Mouse (Mus musculus) layer of hippocampus, postnatal 14 days (tissue): ENCODE results near the gene Kcne1. TPM values are rescaled to one million over a fixed set of nuclear protein-coding genes. Genes with fewer than 3 reads are reported as not detected.

Experiments used
- DNase-seq, 2 experiments: peaks; one replicate each; pipeline ENCODE4 v3.0.0; 2021 to 2022; ENCODE audit warnings: low spot score in 2 of 2, mixed read lengths in 1 of 2
- total RNA-seq, 2 experiments: library from RNA; stranded (reverse); gene quantifications; 2 replicates each; pipeline ENCODE4 v1.2.3; 2021

The Kcne1 gene
- total RNA-seq, 2 experiments from 2014 or later, result not detected

DNA sequence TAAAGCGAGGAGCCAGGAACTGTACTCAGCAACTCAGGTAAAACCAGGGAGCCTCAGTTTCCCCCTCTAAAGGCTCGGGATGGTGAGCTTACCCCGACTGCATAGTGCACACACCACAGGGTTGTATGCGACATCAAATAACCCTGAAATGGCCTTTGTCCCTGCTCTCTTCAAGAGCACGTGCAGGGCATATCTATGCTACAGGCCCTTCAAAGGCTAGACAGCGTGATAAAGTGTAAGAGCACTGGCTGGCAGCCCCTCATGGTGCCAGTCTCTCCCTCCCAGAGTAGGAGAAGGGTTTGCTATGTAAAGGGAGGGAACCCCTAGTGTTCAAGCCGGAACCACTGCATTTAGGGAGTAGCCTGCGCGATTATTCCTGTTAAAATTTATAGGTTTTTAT lies 2.2 kb downstream of the Kcne1 start:
- no peak for DNase-seq

DNA sequence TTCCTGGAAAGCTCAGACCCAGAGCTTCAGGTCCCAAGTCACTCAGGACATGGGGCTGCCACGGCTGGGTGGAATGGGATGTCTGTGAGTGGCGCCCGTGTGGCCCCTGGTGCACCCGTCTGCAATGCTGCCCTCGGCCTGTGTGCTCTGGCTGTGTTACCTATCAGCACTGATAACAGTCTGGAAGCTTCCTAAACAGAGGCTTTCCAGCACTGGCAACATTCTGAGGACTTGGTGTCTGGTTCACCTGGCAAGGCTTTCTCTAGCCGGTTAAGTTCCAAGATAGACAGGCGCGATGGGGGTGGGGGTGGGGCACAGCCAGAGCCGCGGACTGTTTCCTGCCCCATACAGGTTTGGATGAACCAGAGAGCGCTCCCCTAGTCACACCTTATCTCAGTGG lies 3.3 kb downstream of the Kcne1 start:
- no peak for DNase-seq

DNA sequence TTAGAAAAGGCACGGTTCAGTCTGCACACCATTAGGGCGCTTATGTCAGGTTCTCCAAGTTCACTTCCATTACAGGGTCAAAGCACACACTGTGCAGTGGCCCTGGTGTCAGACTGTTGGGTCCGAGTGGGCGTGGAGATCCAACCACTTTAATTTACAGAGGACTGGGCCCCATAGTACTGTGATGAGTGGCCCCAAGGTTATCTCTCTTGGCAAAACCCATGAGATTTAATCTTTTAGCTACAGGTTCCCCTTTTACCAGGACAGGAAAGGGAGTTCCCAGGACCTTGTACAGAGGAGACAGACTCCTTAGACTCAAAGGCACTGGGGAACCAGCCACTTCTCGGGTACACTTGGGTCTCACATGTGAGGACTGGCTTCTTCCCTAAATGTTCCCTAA lies 3.9 kb downstream of the Kcne1 start:
- no peak for DNase-seq

DNA sequence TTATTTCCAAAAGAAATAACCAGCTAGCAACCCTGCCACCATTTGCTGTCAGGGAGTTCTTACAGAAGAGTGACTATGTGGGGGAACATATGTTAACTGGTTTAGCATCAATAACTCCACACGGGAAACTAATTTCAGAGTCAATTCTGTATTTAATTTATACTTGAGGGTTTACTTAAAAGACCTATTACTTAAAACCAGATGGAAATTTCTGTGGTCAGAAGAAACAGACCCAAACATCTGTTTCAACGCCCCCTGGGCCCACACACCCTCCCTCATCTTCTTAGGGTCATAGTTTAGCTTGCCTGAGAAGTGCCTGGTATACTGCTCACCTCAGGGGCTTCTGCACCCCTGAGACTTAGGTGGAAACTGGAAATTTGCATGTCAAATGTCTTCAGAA lies 5.4 kb downstream of the Kcne1 start:
- no peak for DNase-seq

DNA sequence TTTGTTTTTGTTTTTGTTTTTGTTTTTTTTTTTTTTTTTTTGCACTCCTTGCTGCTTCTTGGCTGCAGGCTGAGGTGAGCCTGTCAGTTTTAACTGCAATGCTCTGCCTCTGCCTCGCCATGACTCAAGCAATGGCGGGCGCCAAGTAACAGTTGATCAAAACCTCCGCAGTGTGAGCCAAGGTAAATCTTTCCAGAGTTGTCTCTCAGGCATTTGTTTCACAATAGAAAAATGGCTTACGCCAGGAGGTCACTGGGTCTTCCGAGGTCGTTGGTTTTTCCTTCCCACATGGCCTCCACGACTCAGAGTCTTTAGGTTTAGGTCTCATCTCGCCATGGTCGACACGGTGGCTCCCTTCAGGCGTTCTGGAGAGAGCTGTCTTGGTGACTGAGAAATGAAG lies 6.0 kb downstream of the Kcne1 start:
- DNase-seq, result no peak

DNA sequence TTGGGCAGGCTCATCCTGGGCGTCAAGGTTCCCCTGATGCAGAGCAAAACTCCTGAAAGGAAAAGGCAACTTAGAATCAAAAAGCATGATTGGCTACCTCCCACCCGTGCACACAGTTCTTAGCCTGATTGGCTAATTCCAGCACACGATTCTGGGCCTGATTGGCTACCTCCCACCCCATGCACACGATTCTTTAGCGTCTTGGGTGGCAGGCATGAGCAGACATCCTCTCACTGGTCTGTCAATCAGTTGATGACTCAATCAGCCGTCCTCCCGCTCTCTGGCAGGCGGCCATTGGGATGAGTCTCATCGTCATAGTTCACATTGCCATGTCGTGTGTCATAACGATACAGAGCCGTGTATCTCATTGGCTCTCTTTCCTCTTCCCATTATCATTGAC lies 10.3 kb downstream of the Kcne1 start:
- DNase-seq, result no peak

DNA sequence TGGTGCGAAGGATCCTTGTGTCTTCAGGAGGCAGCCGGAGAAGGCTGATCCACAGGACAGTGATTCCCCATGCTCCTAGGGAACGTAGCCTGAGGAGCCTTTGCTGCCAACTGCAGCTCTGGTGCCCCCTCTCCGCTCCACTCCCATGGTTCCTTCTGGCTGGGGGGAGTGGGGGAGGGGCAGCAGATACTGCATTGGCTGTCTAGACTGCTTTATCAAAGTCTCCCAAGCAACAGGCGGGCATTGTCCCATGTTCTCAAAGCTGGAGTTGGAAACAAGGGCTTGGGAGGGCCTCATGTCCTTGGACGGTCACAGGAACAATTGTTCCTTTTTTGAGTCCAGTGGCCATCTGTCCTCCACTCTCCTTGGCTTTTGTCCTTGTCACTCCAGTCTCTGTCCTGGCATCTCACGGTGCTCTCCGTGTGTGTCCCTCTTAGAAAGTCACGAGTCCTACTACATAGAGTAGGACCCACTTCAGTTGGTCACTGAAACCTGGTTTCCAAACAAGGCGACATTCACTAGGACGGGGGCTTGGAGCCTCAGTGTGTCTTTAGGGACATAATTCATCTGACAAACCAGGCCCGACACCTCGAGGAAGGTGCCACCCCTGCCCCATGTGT lies 12.9 kb downstream of the Kcne1 start:
- no peak for DNase-seq

DNA sequence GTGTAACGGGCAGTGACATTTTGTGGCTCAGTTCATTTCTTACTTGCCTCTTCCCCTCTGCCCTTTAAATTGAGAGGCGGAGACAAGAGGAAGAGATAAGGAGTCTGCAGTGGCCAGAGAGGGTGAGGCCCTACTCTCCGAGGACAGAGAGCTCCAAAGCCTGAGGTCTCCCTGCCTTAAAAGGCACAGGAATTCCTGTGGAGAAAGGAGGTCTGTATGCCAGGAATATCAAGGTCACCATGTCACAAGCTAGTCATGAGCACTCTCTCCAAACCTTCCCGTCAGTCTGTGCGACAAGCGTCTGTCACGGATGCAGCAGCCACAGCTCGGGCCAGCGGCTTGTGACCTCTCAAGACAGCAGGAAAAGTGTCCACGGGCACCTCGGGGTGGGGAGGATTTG lies 14.1 kb downstream of the Kcne1 start:
- no peak for DNase-seq

DNA sequence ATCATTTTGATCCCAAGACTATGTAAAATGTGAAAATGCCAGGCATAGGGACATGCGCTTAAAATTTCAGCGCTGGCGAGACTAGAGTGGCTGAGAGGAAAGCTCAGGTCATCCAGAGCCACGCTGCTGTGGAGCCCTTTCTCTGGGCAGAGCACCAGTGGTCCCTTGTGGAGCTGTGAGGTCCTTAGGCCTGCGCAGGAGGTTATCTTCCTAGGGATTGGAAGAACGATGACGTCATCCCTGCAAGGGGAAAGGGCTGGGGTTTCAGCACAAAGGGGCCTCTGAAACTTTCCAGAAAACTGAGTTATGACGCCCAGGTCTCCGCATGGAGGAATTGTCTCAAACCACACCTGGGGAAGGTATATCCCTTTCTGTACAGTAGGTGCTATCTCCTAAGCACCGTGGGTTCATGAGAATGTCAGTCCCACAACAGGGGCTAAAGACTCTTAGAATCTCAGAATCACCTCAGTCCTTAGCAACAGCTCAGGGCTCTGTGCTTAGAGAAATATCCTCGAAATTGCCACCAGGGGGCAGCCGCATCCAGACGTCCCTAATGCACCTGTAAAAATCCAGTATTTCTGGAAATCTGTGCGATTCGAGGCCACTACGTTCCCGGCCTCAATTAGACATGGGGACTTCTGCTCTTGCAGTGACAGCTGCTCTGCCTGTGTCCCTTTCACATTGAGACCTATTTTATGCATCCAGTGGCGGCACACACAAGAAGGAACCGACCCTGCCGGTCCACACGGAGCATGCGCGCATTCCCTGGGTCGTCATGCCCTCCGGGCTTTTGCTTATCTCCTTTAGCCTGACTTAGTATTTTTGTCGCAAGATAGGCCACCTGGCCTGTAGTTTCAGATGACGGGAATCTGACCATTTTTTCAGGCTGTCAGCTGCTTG lies 18.4 kb downstream of the Kcne1 start:
- DNase-seq, result peak; percentile 68 to 75

DNA sequence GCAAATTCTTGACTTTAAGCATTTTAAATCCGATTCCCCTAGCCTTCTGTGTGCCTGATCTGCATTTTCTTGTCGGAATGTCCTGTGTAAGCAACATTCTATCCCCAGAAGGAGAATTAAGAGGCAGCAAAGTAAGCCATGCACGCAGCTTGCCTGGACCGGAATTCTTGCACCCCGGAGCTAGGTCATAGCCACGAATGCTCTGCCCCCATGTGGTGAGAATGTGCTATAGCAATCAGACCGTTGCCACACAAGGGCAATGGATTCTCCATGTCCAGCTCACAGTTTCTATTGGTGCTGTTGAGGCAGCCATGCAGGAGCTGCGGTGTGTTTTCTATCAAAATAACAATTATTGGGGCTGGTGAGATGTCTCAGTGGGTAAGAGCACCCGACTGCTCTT lies 23.0 kb downstream of the Kcne1 start:
- peak; percentile 56 to 78 for DNase-seq

DNA sequence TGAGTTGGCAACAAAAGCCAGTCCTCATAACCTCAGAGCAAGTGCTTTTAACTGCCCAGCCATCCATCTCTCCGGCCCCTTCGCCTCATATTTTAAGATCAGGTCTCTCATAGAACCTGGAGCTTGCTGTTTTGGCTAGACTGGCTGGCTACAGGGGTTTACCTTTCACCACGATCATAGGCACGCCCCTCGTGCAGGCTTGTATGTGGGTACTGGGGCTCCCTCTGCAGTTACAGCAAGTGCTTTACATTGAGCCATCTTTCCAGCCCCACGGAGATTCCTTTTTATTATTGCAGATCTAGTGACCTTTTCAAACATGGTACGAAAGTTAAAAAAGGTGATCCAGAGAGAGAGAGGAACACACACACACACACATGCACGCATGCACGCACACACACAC lies 24.7 kb downstream of the Kcne1 start:
- no peak for DNase-seq

DNA sequence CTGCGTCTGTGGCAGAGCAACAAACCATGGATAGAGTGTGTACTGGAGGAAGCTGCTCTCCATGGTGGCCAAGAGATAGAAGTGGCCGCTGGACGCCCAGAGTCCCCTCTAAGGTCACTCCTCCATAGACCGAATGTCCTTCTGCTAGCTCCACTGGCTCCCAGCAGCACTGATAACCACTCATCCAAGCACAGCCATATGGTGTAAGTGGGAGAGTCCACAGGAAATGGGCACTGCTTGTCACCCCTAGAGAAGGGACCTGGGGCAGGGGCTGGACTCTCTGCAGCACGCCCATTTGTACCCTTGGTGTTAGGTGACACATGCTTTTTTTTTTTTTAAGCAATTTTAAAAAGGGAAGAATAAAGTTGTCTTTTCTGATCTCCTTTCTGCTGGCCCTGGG lies 28.3 kb downstream of the Kcne1 start:
- no peak for DNase-seq

DNA sequence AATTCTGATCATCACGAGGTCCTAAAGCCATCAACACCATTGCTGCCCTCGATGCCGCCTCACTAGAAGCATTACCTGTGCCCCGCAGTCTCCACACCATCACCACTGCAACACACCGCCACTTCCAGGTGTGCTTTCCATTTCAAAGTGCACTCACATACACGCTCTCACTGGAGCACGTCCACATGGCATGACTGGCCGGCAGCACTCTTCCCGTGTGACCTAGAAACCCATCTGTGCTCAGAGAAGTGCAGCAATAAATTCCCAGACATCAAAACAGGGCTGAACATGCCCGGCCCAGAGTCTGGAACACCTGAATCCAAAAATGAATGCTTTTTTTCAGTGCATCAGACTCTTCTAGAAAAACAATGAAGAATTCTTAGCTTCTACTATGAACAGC lies 31.4 kb downstream of the Kcne1 start:
- no peak for DNase-seq

DNA sequence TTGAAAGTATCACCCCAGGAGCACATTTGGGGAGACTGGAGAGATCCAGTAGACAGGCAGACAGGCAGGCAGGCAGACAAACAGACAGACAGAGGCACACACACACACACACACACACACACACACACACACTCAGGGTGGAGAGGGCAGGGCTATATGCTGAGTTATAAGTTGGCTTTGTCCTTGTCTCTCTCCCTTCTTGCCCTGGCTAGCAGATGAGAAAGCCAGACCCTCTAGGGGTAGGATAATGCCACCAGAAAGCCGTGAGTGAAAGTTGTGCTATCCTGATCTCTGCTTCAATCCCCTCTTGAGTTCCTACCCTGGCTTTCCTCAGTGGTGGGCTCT lies 34.2 kb downstream of the Kcne1 start:
- no peak for DNase-seq

DNA sequence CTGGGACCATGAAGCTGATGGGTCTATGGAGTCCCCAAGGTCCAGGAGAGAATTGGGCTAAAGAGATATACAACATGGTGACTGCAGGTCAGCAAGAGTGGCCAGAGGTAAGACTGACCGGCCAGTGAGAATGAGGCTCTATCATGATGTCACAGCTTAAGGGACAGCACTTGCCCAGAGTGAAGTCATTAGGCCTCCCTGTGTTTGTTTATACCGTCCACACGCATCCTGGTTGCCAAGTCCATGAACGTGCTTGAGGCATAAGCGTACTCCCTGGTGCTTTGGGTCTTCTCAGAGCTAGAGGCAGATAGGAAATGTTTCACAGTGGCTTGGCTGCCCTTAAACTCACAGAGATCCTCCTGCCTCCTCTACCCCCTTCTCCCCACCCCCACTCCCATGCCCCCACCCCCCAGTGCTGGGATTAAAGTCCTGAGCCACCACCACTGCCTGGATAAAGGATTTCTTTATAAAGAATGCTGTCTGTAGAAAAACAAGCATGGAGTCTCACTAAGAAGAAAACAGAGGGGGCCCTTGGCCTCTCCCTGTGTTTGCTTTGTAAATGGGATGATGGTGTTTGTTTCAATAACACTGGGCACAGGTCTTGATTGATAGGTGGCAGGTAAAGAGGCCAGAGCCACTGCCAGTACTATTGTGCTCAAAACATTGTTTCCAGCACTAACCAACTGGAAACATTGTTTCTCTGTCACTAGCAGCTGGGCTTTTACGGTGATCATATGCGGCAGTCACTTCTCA lies 34.8 kb downstream of the Kcne1 start:
- no peak for DNase-seq

DNA sequence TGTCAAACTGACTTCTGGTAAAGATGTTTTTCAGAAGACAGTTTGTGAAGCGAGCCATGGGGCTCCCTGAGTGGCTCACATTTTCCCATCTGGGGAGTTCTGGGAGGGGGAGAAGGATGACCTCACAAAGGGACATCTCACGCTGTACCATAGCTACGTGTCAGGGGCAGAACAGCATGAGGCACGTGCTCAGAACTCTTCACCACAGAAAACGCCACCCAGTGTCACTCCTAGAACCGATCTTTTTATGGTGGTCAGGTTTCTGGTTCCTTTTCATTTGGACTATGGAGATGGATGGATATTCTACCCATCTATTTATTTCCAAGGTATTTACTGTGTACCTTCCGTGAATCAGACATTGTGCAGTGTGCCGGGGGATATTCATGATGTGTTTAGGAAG lies 37.9 kb downstream of the Kcne1 start, which contains the start of gene Fam243:
Fam243 (minus strand) TSS at position 101 of the 400 bp plus-strand sequence.
- DNase-seq, result no peak

DNA sequence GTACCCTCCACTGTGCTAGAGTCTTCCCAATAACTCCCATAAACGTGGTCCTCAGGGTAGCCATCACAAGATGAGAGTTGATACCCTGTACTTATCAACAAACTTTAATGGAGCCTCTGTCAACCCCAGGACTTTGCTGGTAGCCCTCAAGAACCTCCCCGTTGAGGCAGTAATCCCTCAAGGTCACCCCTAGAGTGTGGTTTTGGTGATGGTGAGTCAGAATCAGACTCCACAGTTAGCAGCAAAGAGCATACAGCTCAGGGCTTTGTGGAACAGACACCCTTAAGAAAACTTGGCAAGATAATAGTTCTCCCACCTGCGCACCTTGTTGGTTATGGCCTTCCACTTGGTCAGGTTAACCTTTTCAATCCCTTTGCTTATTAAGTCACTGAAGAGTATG lies 38.9 kb downstream of the Kcne1 start:
- no peak for DNase-seq

DNA sequence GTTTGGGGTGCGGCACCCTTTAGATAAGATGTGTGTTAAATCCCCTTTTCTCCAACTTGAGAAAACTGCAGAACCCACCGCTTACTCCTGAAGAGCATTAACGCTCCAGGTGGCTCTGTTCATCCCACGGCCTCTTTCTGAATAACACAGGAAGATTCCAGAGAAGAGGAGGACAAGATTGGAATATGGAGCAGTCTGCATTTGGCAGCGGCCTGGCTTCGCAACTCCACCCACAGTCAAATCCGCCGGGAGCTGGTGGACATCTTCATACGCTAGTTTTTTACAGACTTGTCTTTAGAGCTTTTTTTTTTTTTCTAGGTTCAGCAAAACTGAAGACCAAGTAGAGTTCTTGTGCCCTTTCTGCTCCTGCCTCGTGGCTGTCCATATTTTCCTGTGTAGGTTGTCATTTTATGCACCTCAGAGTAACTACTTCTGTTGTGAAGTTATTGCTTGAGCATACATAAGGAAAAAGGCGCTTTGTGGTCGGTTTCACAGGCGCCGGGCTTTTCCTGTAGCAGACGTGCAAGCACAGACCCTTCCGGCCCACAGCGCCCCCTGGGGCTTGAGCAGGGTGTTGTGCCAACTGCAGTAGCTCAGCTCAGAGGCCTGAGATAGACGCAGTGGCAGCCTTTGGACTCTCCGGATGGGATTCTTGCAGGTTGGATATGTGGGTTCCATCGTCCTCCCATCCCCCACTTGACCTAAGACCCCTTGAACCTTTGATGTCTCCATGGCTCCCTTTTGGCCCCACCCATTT lies 39.7 kb downstream of the Kcne1 start:
- no peak for DNase-seq

DNA sequence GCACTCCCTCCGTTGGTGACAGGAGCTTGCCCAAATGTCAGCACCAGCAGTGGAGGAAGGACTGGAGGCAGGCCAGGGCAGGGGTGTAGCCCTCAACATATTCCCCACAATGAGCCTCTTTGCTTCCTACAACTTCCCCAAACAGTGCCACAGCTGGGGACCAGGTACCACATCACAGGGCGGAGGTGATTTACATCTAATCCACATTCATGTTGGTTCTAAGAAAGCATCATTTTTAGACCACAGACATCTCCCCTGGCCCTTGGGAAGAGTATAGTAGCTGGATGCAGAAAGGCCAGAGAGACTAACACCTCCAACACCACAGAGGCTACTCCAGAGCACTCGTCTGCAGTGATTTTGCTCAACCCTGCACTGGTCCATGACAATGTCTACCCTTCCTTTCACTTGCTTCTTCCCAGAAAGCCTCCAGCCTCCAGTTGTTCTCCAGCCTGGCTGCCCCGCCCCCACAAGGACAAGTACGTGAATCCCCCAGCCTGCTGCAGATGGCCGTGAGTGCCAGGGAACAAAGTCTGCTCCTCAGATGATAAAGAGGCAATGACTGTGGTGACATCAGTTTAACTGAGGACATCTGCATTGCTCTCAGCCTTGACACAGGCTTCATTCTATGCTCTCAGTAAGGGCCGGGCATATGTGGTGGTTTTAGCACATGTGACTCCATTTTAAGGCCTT lies 43.1 kb downstream of the Kcne1 start:
- no peak for DNase-seq

DNA sequence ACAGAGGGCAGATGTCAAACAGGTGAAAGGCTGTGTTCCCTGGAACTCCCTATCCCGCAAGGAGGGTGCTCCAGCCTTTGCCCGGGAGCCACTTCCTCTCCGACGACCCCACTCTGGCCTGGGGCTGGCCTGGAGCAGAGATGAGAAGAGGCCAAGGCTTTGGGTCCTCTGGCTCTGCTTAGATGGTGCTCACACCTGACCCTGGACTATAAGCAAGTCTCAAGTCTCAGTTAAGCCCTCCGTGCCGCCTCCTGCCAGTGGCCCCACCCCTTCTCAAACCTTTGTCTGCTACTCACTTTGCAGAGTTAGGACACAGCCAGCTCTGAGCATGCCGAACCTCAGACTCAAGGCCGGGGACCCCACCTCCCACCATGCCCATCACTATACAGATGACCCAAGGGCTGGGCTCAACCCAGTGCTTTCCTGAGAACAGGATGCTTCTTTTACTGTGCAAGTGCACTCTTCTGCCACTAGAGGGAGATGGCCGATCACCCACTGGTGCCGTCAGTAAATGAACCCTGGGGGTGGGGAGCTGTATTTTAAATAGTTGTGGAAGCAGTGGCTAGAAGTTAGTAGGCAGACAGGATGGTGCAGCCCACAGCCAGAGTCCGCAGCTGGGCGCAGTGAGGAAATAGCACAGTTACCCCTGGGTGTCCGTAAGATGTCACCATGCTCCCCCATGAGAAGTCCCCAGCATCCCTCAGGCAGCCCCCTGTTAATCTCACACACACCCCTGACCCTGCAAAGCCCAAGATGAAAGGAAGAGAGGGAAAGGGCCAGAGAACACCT lies 45.1 kb downstream of the Kcne1 start:
- peak; percentile 45 to 46 for DNase-seq
